Mouse (Mus musculus) midbrain, embryonic 14.5 days (tissue): ENCODE data around the gene Fkbp3. TPM values are rescaled to one million over a fixed set of nuclear protein-coding genes. Genes with fewer than 3 reads are reported as not detected.
A peak's percentile ranks its signal among the peaks of the same experiment; 100 is the strongest.

Experiments
- ATAC-seq: fragments of 200-750 bp; cut with Nextera tagmentation; 2 replicates; pipeline ENCODE4 v1.8.0; 2017; ENCODE audit warnings: moderate number of reproducible peaks, moderate library complexity; ENCODE audit not compliant: low FRiP score, low TSS enrichment
- DNase-seq: peaks from one replicate; pipeline ENCODE4 v3.0.0-alpha.2; 2015
- H3K27ac ChIP-seq: fragments of 300-500 bp; sonication (generic); replicated peaks from 2 replicates; pipeline ENCODE4 v1.5.1; 2014; ENCODE audit warnings: mild to moderate bottlenecking, low read depth, low read length, moderate library complexity
- H3K27me3 ChIP-seq: fragments of 300-500 bp; sonication (generic); 2 replicates; pipeline ENCODE4 v1.6.1; 2014; ENCODE audit warnings: low read length, control low read depth, mixed read lengths; ENCODE audit not compliant: control insufficient read depth, insufficient read depth
- H3K36me3 ChIP-seq: fragments of 300-500 bp; sonication (generic); 2 replicates; pipeline ENCODE4 v1.6.1; 2014; ENCODE audit warnings: low read length, control low read depth; ENCODE audit not compliant: control insufficient read depth, insufficient read depth
- H3K4me1 ChIP-seq: fragments of 300-500 bp; sonication (generic); 2 replicates; pipeline ENCODE4 v1.6.1; 2014; ENCODE audit warnings: mild to moderate bottlenecking, antibody characterized with exemption, low read length, control low read depth; ENCODE audit not compliant: control insufficient read depth, insufficient read depth
- H3K4me2 ChIP-seq: fragments of 300-500 bp; sonication (generic); 2 replicates; pipeline ENCODE4 v1.6.1; 2014; ENCODE audit warnings: mild to moderate bottlenecking, low read length, moderate library complexity
- H3K4me3 ChIP-seq: fragments of 300-500 bp; sonication (generic); replicated peaks from 2 replicates; pipeline ENCODE4 v1.5.1; 2014; ENCODE audit warnings: low read depth, low read length
- H3K9ac ChIP-seq: fragments of 300-500 bp; sonication (generic); replicated peaks from 2 replicates; pipeline ENCODE4 v1.6.1; 2014; ENCODE audit warnings: mild to moderate bottlenecking, low read length, moderate library complexity
- H3K9me3 ChIP-seq: fragments of 300-500 bp; sonication (generic); 2 replicates; pipeline ENCODE4 v1.6.1; 2016; ENCODE audit warnings: low read length, control low read depth, mixed read lengths; ENCODE audit not compliant: control insufficient read depth
- WGBS: fragments of 180-500 bp; shearing (Covaris S2); extraction: QIAGEN DNeasy Blood & Tissue Kit; methylation state at CpG from one replicate; pipeline ENCODE4 v1.1.7; 2014; 5-methylcytosine and 5-hydroxymethylcytosine counted together
- polyA plus RNA-seq: library from polyadenylated mRNA; unstranded; fragments of >200 nt; fragmentation: Nextera tagmentation; extraction: Ambion mirVana; gene quantifications from 2 replicates; pipeline ENCODE4 v1.2.1, GENCODE M21; 2014

Gene Fkbp3
- polyA plus RNA-seq, 1 experiment from 2014 or later, result 403 TPM

DNA sequence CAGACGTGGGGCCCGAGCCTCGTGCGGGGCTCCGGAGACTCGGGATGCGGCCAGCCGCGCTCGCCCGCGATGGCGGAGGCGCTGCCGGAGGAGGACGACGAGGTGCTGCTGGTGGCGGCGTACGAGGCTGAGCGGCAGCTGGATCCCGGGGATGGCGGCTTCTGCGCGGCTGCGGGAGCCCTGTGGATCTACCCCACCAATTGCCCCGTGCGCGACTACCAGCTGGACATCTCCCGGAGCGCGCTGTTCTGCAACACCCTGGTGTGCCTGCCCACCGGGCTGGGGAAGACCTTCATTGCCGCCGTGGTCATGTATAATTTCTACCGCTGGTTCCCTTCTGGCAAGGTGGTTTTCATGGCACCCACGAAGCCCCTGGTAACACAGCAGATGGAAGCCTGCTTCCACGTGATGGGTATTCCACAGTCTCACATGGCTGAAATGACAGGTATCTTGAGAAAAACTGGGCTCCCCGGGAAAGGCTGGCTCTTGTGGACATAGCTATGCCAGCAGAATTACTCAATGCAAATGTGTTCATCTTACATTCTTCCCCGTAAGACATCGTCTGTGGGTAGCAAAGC lies 2.0 kb upstream of the Fkbp3 start:
- under 1% methylated on average over 41 of the region's 41 CpGs for WGBS
- H3K4me1 ChIP-seq, result peaks cover 29% of the 10 kb centered on the region
- ATAC-seq (peak; percentile 3; the same call in 1 of the 2 replicates), DNase-seq (no peak)
- peak overlapping the region; percentile 89 for H3K4me2 ChIP-seq
- H3K4me3 ChIP-seq, result peak overlapping the region; percentile 85
- peaks cover 4% of the 10 kb centered on the region; the same call in 1 of the 2 replicates for H3K36me3 ChIP-seq
- H3K27me3 ChIP-seq, result no peaks in the 10 kb centered on the region
- peak overlapping the region; percentile 69 for H3K9ac ChIP-seq
- H3K27ac ChIP-seq, result peak overlapping the region; percentile 78
- no peaks in the 10 kb centered on the region for H3K9me3 ChIP-seq

DNA sequence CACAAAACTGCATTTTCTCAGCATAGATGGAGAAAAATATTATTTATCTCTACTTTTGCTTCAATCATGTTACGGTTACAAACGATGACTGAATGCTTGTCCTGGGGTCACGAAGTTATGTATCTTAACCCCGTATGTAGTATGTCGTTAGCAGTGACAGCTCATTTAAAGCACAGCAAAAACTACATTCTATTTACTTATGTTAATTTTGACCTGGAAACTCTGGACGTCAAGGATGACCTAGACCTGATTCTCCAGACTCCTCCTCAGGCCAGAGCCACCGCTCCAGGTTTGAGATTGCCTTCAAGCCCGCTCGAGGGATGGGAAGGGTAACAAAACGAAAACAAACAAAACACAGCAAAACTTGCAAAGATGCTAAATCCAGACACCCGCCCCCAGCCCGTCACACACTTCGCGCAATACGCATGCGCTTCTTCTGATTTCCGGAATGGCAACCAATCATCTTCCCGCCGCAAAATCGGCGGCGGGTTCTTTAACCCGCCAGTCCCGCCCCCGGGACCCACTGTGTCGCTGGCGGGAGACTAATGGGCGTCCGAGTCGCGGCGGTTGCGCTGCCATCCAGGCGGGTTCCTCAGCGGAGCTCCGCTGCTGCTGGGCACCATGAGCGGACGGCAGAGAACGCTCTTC lies 1.4 kb upstream of the Fkbp3 start, which contains the start of gene Fancm:
Gene Fancm (plus strand): TSS at position 519 of the 648 bp plus-strand sequence.
- DNase-seq (peak; percentile 97), ATAC-seq (peak; percentile 66)
- H3K27me3 ChIP-seq, result no peaks in the 10 kb centered on the region
- H3K4me1 ChIP-seq, result peaks cover 29% of the 10 kb centered on the region
- peaks cover 3% of the 10 kb centered on the region; the same call in 1 of the 2 replicates for H3K36me3 ChIP-seq
- WGBS, result 2% methylated on average over 39 of the region's 39 CpGs
- H3K4me2 ChIP-seq, result peak within 1 kb of the TSS; percentile 89
- H3K9me3 ChIP-seq, result no peaks in the 10 kb centered on the region
- H3K9ac ChIP-seq, result peak within 1 kb of the TSS; percentile 89
- peak within 1 kb of the TSS; percentile 94 for H3K27ac ChIP-seq
- H3K4me3 ChIP-seq, result peak within 1 kb of the TSS; percentile 85

DNA sequence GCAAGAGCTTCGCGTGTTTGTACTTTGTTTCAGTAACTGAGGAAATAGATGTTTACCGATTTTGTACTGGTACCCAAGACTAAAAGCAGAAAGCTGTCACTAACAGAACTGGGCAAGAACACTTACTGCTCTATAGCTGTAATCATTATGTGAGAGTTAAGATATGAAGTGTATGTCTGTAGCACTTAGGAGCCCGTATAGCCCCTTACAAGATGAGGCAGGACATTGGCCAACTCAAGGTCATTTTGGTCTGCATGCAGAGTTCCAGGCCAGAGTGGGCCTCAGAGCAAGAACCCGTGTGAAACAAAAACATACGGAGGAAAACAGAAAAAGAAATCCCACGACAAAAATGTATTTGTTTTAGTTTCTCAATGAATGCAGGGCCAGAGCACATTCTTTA lies 844 bp upstream of the Fkbp3 start:
- Histone ChIP-seq H3K27ac (peak overlapping the region; percentile 94; the same call in 1 of the 2 replicates), H3K4me2 (peak overlapping the region; percentile 89), H3K4me1 (peaks cover 29% of the 10 kb centered on the region), H3K9me3 (no peaks in the 10 kb centered on the region), H3K9ac (no peak overlapping the region; the same call in none of the 2 replicates), H3K36me3 (no peaks in the 10 kb centered on the region; the same call in 1 of the 2 replicates), H3K4me3 (peak overlapping the region; percentile 85), H3K27me3 (no peaks in the 10 kb centered on the region)
- 41% methylated on average over 7 of the region's 7 CpGs for WGBS
- DNase-seq (no peak), ATAC-seq (no peak)

DNA sequence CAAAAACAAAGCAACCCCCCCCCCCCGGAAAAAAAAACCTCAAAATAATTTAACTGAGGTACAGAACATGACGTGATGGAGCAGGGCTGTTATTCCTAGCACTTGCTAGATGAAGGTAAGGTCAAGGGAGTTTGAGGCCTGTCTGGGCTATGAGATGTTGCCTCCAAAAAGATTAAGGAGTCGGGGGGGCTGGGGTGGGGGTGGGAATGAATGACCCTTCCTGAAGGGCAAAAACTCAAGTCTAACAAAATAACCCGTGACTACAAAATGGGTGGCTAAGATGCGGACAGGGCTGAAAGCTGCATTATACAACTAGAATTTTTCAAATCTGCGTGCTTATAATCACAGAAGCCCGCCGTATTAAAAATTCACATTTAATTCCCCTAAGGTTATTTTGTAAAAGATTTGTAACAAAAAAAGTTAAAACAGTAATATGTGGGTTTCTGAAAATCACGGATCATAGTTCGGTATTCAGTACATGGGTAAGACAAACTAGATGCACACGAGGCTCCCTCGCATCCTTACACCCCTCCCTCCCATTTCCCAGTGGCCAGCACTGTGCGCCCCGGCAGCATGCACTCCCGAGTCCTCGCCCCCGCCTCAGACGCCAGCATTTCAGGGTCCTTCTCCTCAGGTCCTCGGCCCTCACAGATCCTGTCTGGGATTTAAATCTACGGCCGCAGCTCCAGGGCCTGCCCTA lies 746 bp downstream of the Fkbp3 start:
- WGBS, result 4% methylated on average over 21 of the region's 21 CpGs
- no peak for DNase-seq
- Histone ChIP-seq H3K4me2 (peak overlapping the region; percentile 89), H3K4me3 (peak overlapping the region; percentile 85), H3K9ac (peak overlapping the region; percentile 89), H3K4me1 (peaks cover 29% of the 10 kb centered on the region), H3K27me3 (no peaks in the 10 kb centered on the region), H3K36me3 (peaks cover 12% of the 10 kb centered on the region), H3K9me3 (no peaks in the 10 kb centered on the region), H3K27ac (peak overlapping the region; percentile 94)
- ATAC-seq, result peak; percentile 75

DNA sequence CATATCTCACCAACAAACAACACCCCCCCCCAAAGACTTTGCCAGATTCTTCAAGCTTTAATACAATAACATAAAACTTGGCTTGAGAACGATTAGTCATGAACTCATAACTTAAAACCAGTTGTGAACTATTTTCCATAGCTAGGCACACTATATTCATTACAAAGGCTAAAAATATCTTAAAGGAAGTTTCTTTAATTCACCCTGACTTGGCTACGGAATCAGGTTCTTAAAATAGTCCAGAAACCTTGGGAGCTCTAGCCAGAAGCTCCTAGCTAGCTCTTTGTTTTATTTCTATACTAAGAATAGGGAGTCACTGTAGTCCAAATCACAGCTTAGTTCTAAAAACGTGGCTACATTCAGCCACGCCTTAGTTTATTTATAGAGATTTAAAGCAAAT lies 5.4 kb downstream of the Fkbp3 start:
- no peak for DNase-seq
- ATAC-seq, result no peak
- no peak overlapping the region for H3K4me3 ChIP-seq
- H3K27me3 ChIP-seq, result no peaks in the 10 kb centered on the region
- H3K4me2 ChIP-seq, result no peak overlapping the region
- no peaks in the 10 kb centered on the region for H3K9me3 ChIP-seq
- H3K27ac ChIP-seq, result no peak overlapping the region
- H3K9ac ChIP-seq, result no peak overlapping the region
- WGBS, result 89% methylated on average over 4 of the region's 4 CpGs
- peaks cover 49% of the 10 kb centered on the region for H3K36me3 ChIP-seq
- no peaks in the 10 kb centered on the region for H3K4me1 ChIP-seq

DNA sequence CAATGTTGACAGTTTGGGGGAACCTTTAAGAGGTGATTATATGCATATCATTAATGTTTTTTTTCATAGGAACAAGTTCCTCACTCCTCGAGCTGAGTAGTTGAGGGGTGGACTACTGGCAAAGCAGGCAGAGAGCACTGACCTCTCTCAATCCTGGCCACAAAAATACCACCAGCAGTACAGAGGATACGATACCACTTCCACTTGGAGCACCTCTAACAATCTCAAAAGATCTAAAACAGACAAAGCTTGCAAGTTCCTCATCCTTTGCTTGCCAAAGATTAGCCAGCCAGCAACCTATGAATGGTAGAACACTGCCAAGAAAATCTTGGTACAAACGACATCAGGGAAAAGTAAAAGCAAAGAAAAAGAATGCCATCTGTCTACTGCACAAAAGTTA lies 7.6 kb downstream of the Fkbp3 start:
- Histone ChIP-seq H3K4me3 (no peak overlapping the region), H3K4me1 (no peaks in the 10 kb centered on the region), H3K9me3 (no peaks in the 10 kb centered on the region), H3K27me3 (no peaks in the 10 kb centered on the region), H3K4me2 (no peak overlapping the region), H3K36me3 (peaks cover 65% of the 10 kb centered on the region), H3K27ac (no peak overlapping the region), H3K9ac (no peak overlapping the region)
- DNase-seq (no peak), ATAC-seq (no peak)
- WGBS, result 78% methylated on average over 3 of the region's 3 CpGs

DNA sequence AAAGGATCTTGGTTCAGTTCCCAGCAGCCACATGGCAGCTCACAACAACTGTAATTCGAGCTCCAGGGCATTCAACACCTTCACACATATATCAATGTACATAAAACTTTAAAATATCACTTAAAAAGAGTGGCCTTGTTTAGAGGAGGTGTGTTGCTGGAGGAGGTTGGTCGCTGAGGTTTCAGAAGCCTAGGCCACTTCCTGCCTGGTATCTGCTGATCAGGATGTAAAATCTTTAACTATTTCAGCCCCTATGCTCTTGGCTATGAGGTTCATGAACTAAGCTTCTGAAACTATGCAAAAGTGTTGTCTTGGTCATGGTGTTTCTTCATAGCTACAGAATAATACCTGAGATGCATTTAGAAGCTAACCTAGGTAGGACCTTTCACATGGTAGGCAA lies 8.6 kb downstream of the Fkbp3 start:
- DNase-seq, result no peak
- H3K4me1 ChIP-seq, result no peaks in the 10 kb centered on the region
- no peak overlapping the region for H3K9ac ChIP-seq
- 87% methylated on average over 2 of the region's 2 CpGs for WGBS
- ATAC-seq, result no peak
- no peak overlapping the region for H3K4me2 ChIP-seq
- H3K9me3 ChIP-seq, result no peaks in the 10 kb centered on the region
- no peak overlapping the region for H3K4me3 ChIP-seq
- H3K27ac ChIP-seq, result no peak overlapping the region
- H3K36me3 ChIP-seq, result peaks cover 75% of the 10 kb centered on the region
- no peaks in the 10 kb centered on the region for H3K27me3 ChIP-seq

DNA sequence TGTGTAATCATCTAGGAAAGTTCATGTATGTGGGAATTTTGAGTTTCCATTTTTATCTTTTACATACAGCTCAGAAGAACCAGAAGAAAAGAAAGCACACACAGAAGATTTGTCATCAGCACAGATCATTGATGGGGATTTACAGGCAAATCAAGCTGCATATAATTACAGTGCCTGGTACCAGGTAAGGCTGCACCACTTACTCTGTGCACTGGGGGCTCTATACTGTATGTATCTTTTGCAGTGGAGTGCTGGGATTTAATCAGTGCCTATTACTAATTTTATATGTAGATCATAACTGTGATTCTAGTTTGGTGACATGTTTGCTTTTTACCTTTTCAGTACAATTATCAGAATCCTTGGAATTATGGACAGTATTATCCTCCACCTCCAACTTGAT lies 12.7 kb downstream of the Fkbp3 start:
- H3K9ac ChIP-seq, result no peak overlapping the region
- DNase-seq (no peak), ATAC-seq (no peak)
- no peak overlapping the region for H3K27ac ChIP-seq
- no peaks in the 10 kb centered on the region for H3K27me3 ChIP-seq
- H3K4me2 ChIP-seq, result no peak overlapping the region
- no peaks in the 10 kb centered on the region for H3K9me3 ChIP-seq
- peaks cover 78% of the 10 kb centered on the region for H3K36me3 ChIP-seq
- H3K4me1 ChIP-seq, result no peaks in the 10 kb centered on the region
- no peak overlapping the region for H3K4me3 ChIP-seq
